Mouse (Mus musculus) ovary, postnatal 10 days (tissue): ENCODE measurements at regions not wholly inside any gene's neighbourhood (a gene's known extent, or its start where the extent isn't known, plus 50 kb on each side); places are given as distances from the start of the nearest gene placed in this dataset.

Experiments
- DNase-seq: peaks from one replicate; pipeline ENCODE4 v3.0.0; 2022; ENCODE audit warnings: low spot score

DNA sequence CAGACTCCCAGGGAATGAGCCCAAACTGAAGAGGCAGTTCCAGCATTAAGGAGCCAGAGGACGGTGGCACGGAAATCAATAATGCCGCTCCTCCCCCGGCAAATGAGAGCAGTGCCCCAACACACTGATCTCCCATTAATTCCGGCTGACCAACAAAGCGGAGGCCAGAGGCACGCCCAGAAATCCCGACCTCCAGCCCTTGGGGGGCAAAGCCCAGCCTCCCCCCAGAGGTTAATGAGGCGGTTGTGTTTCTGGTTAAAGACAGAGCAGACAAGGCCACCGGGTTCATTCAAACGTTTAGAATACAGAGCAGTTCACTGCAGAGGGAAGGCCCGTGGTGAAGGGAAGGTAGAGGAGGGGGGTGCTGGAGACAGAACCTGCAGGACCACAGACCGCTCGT lies 149.9 kb upstream of the Tshz3 start:
- no peak for DNase-seq

DNA sequence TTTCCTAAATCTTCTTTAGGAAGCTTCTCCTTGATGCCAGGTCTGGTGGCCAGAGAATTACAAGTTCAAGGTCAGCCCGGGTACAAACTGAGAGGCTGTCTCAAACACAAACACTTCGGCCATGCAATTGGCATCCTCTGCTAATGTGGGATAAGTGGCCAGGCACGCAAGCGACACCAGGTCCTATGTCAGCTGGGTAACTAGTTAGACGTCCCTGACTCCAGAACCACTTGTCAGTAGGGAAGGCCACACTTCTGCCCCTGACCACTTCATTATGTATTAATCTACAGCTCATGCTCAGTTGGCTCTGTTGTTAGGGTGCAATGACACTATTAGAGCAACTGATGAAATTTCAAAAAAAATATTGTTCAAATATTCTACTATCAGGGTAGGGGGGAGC lies 149.5 kb upstream of the Tshz3 start:
- DNase-seq: no peak

DNA sequence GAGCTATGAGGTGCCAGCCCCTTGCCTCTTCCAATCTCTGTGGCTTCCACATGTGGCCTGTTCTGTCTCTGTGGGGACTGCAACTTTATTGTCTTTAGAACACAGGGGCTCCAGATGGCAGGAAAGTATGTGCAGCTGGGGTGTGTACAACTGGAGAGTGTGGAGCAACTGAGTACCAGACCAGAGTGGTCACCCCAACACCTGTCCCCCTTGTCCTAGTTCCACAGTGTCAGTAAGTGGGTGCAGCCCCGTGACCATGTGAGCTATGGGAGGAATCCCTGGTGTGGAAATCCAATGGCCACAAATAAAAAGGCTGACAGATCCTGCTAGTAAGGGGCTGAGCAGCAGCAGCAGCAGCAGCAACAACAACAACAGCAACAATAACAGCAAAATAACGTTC lies 126.9 kb upstream of the Tshz3 start:
- DNase-seq: no peak

DNA sequence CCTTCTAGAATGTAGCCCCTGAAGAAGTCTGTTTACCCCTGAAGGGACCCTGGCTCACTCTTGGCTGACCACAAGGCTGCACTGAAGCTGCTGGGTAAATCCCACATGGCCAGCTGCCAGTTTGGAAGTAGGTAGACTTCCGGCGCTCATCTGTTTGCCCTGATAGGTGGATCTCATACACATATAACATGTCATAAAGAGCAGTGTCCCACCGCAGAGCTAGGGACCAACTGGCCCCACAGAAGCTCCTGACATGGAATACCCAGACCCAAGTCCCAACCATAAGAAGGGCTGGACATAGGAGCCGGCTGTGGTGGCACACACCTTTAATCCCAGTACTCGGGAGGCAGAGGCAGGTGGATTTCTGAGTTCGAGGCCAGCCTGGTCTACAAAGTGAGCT lies 115.8 kb upstream of the Tshz3 start:
- no peak for DNase-seq

DNA sequence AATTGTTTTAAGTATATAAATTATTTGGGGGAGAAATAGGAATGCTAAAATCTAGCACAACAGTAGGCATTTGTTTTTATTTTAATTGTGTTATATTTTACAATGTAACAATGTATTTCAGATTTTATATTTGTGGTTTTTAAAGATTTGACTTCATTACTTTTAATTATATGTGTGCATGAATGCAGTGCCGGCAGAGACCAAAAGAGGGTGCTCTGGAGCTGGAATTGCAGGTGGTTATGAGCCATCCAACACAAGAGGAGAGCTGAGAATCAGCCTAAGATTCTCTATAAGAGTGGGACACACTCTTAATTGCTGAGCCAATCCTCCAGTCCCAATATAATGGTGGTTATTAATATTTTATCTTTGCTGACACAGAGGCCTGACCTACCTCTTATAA lies 112.9 kb upstream of the Tshz3 start:
- no peak for DNase-seq

DNA sequence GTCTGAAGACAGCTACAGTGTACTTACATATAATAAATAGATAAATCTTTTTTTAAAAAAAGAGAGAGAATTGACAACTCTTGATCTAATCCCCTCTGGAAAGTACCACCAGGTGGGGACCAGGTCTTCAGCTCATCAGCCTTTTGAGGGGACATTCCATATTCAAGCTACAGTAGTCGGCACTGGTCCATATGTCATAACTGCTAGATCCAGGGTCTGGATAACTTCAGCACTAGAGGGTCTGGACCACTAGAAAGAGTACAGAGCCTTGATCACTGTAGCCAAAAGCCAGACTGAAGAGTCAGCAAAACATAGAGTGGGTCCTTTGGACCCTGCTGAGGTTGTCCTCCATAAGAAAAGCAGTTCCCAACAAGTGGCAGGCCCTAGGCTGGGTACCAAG lies 106.4 kb upstream of the Tshz3 start:
- no peak for DNase-seq

DNA sequence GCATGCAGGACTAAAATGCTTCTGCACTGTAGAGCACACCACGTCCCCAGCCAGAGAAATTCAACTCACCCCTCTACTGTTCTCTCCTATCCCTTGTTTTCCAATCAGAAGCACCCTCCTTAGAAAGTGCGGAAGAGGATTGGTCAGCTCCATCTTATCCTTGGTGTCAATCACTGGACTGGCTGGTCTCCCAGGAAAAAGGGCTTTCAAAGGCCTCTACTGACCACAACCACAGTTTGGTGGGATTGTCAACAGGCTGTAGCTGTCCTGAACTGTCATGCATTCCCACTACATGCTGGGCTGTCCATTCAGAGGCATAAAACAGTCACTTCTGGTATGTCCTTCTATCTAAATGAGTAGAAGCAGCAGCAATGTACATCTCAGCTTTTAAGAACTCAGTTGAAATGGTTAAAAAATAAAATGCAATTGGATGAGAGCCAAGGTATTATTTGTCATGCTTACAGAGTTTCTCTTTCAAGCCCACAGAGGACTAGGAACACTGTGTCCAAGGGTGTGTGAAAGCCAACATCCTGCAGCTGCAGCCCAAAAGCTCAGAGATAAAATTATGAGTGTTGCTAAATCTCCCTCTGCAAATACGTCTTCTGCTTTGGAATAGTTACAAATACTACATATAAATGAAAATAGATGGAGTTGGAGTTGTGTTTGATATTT lies 101.2 kb upstream of the Tshz3 start:
- no peak for DNase-seq

DNA sequence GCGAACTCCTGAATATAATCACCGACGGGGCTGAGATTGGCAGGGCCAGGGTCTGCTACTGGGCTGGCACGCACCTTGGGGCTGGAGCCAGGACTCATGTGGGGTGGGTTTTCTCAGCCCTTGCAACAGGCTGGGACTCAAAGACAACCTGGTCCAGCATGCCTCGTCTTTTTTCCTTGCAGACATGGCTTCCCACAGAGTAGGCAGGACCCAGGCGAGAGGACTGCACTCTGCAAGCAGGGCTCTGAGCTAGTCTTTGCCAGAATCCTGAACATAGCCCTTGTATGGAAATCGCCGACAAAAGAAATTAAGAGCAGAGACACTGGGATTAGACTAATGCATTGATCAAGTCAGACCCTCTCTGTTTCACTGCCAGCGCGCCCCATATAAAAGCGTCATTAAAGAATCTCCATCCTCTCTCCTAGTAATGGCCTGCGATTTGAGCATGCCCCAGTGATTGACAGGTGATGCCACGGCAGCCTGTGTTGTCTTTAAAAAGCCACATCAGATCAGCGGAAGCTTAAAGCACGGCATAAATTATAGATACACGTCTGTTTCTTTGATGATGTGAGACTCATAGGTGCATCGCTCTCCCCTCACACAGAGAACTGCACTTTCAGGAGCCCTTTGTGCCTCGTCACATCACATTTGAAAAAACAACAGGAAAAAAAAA lies 92.8 kb upstream of the Tshz3 start:
- no peak for DNase-seq

DNA sequence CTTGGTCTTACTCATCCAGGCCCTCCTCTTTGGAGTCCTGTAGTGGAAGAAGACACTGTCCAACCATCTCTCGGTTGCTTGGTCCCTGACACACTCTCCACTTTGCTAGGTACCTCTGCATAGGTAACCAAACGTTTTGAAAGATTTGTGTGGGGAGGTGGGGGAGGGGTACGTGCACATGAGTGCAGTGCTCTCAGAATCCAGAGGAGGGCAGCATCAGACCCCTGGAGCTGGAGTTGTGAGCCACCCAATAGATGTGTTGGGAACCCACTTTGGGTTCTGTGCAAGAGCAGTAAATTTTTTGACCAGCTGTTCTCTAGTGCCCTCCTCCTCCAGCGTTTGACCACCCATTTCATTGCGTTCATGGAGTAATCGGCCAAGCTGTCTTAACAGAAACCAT lies 77.7 kb upstream of the Tshz3 start:
- no peak for DNase-seq

DNA sequence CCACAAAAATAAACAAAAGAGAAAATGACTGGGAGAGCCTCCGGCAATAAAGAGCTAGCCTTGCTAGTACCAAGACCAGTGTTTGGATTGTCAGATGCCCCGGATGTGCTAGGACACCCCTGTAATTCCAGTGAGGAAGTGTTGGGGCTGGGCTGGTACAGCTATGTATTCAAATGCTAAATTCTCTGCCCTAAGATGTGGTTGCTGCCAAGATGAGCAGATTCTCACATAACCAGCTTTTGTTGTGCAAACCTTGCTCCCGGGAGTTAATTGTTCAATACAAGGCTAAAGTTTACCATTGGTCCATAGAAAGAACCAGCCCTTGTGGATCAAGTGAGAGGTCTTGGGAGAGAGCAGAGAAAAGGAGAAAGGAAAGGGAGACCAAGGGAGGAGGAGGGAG lies 53.7 kb upstream of the Tshz3 start:
- no peak for DNase-seq
